Mouse (Mus musculus): Measurements from ENCODE around the gene Ndufs4.
"Not testable (repeated sequence)": the region's sequence is repeated elsewhere in the genome, so short reads cannot be mapped to it uniquely, and the experiment has no call there.

Ndufs4 gene

DNA sequence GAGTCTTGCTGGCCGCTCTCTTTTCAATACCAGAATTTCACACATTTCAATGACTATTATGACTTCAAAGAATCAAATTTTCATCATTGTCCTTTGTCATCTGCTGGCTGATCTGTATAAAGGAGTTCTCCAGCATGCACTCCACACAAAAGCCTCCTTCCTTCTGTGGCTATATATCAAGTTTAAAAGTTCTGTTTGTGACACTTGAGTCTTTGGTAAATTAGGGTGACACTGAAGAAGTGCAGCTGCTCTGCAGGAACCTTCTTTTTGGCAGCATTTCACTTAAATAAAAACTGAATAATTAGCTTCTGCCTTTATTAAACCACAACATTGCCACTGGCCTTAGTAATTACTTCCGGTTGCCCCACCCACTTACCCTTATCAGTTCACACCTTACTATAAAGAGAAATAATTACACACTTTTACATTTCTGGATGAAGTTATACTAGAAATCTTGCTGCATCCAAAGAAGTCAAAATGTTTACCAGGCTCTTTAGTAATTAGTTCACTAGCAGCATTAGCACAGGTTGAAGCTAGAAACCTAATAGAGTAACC lies 68.1 kb downstream of the Ndufs4 start:
- peak; percentile 34 for DNase-seq

DNA sequence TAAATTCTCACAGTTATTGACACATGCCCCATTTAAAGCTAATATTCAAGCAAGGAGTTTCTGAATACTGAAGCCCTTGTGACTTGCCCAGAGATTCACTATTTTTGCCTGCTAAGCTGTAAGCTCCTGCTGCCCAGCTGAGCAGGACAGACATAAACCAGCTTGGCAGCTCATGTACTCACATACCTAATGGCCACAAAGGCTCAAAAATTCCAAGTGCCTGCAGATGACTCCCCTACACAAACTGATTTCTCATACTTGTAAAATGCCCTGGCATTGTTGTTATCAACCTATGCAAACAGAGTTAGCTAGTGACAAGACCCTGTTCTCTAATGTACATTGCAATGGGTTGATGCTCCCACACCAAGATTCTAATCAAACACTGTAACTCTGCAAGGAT lies 68.9 kb downstream of the Ndufs4 start:
- DNase-seq = no peak

DNA sequence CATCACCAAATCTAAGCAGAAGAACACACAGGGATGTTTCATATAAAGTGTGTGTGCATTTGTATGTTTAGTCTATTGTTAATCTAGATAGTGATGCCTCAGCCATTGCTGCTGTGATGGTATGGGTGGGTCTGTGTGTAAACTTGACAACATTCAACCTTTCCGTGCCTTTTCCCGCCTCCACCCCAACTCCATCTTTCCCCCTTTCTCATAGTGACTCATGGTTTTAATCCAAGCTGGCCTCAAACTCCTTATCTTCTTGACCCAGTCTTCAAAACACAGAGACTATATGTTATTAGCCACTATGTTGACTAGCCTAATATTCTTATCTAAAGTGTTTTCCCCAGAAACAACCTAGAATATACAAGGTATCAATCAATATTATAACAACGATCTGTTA lies 72.7 kb downstream of the Ndufs4 start:
- no peak for DNase-seq

DNA sequence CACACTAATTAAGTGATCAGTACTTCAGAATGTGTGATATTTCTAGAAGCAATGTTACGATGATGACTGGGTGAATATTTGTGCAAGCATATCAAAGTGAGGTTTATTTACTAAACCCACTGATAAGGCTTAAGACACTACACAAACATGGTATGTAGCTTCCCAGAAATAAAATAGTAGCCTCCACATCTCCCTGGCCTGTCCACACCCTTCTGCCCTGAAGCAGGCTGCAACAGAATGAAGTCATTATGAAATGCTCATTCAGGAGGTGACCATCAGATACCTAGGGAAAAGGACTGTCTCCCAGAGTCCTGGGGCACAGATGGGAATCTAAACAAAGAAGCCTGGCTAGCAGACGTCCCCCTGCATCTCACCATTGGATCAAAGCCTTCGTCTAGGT lies 73.1 kb downstream of the Ndufs4 start:
- no peak for DNase-seq

DNA sequence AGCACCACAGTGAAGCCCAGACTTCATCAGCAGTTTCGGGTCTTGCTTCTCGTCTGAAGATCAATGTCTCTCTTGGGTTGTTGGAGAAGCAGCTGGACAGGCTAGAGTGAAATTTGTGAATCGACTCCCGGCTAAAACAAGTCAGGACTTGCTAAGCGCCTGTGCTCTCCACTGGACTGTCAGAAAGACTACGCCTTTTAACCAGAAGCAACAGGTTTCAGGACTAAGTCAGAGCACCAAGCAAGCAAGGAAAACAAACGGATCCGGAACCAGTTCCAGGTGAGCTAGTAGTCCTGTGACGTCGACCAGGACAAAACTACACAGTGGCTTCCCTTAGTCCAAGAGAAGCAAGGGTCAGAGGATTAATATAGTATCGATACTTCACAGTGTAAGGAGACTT lies 77.5 kb downstream of the Ndufs4 start:
- no peak for DNase-seq

DNA sequence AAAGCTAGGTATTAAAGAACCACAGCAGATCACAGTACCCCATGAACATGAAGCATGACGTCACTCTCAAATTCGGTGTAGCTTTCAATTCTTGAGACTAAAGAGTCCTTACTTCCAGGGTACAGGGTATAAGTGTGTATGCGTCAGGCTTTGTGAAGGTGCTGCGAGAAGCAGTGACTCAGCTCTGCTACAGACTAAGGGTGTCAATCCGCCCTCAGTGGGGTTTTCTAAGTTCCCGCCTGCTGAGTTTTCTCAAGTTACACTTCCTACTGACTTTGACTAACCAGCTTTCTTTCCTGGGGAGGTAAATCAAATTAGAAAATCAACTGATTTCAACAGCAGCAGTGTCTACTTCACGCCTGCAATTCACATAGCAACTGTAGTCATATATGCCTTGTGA lies 83.4 kb downstream of the Ndufs4 start:
- DNase-seq = no peak

DNA sequence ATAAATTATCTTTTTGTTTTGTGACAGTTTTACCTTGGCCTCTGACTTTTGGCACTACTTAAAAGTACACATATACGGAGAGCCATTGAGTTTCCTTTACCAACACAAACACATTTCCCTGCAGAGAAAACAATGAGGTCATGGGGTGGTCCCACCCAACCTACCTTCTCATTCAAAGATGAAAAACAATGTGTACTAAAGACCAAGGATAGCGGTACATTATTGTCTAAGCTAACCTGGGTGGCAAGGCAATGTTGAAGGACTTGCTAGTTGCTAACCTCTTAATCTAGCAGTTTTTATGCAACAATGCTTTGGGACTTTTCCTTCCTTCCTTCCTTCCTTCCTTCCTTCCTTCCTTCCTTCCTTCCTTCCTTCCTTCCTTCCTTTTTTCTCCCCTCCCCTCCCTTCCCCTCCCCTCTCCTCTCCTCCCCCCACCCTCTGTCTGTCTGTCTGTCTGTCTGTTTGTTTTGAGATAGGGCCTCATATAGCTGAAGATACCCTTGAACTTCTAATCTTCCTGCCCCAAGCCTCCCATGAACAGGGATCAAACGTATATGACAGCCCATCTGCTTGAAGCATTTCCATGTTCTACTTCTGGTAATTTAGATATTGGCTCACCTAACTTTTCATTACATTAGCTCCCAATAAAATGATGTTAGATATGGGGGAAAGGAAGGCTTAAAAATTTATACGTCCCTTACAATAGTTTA lies 84.4 kb downstream of the Ndufs4 start:
- DNase-seq = no peak

DNA sequence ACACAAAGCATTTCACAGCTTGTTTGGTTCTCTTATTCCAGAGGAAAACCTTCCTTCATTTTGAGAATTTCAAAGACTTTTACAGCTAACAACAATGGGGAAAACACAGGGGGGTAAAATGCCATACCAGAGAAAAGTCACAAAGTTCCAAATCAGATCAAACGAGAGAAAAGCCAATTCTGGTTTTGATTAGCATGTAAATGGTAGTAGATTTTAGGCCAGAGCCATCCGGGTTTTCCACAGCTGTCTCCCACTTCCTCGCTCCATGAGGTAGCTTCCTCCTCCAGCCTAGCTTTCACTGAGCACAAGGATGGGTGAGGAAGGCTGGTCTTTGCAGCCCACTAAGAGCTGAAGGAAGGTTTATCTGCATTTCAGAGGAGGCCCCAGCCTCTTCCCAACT lies 90.3 kb downstream of the Ndufs4 start:
- DNase-seq = no peak

DNA sequence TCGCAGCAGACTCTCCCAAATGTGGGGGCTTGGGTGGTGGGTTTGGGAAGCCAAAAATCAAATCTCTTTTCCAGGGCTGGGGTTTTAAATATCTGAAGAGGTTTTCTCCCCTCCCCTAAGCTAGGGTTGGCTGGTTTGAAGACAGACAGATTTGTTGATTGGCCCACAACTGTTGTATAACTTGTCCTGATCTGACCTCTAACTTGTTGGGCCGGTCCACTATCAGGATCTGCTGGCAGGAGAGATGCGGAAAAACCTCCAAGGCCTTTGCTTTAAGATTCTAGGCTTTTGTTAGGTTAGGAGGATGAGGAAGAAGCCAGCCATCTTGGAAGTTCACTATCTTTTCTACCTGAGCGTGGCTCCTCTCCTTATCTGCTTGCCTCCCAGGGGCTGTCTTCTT lies 91.5 kb downstream of the Ndufs4 start:
- no peak for DNase-seq

DNA sequence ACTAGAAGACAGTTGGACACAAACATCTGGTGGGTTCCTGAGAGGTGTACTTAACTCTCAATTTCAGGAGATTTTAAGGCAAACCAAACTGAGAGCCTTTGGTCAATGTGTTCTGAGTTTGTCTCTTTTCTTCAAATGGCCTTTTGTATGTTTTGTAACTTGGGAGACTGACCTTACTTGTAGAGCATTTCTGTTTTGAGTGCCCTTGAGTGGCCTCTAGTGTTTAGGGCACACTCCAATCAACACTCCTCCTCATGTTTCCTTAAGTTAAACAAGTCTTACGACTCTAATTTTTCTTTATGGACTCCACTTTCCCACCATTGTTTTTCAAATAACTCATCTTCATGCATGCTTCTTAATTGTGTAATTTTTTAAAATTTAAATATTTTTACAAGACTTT lies 98.6 kb downstream of the Ndufs4 start:
- DNase-seq = peak; percentile 68

DNA sequence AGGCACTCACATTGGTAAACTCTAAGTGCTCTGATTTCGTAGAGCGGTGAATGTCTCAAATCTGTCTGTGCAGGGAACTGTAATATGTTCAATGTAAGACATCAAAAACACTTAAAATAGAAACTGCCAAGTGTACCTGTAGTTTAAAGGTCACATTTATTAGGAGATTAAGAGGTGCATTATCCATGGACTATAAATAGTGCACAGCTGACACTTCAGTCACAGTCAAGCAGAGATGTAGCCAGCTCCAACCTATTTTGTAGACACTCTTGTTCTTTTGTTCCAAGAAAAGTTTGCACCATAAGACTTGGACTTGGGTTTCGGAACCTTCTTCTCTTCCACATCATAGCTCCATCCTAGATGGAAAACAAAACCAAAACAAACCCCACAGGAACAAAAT lies 99.5 kb downstream of the Ndufs4 start:
- DNase-seq = no peak

DNA sequence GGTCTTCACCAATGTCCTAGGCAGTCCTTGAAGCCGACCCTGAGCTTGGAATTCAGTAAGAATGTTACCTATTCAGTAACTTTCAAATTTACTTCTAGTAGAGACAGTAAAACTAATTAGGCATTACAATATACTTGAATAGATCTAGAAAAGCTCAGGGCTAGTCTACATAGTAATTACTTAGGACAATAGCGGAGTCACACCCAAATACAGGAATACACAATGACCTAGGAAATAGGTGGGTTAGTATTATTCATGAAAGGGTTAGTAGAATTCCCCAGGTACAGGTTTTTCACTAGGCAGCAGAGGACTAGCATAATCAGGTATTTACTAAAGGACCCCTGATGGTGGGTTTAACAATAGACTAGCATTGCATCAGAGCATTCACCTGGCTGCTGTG lies 109.4 kb downstream of the Ndufs4 start:
- not testable (repeated sequence) for DNase-seq

DNA sequence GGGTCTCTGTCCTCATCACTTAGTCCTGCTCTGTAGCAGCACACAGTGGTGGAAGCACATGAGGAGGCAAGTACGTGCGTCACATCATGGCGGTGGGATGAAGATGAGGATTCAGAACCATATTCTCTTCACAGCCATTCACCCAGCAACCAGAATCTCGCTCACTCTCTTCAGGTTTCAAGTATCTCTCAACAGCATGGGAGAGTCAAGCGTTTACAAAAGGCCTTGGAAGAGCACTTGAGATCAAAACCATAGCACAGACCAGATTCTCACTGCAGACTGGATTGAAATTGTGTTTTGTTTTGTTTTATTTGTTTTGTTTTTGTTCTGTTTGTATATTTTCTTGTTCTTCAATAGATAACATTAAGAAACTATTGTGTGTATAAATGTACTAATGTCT lies 110.8 kb downstream of the Ndufs4 start:
- peak; percentile 35 for DNase-seq

DNA sequence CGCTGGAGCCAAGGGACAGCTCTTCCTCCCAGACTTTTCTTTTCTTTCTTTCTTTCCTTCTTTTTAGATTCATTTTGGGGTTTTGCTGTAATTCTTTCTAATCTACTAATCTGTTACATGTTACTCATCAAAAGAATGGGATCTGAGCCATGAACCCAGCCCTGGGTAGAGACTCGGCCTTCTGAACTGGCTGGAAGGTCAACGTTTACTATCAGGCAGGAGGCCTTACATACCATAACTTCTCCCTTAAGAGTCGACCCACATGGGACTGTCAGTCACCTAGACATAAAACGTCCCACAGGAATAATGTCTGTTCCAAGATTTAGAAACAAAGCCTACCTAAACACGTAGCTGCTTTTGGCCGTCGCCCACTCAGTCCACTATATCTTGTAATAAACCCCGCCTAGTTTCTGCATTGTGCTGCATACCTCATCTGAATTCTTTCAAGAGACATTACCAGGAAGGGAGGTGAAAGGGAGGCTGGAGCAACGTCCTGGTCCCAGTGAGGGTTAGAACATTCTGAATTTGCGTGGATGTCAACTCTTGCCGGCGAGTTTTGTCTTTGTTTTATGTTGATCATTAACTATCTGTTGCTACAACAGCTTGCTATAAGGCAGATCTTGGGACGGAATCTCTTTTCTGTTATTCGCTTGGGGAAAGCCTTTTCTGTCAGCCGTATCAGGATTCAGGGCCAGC lies 116.5 kb downstream of the Ndufs4 start:
- DNase-seq = no peak

DNA sequence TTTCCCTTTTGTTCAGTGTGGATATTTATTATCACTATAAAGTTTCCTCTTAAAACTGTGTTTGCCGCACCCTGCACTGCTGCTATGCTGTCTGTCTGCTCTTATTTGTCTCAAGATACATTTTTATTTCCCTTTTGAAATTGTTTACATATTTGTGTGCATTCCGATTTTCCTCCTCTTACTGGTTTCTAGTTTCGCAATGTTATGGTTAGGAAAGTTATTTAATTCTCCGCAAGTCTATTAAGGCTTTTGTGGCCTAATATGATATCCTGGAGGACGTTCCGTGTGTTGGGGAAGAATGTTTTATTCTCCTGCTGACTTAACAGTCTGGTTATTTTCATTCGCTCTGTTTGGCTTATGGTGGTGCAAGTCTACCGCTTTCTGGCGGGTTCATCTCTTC lies 120.3 kb downstream of the Ndufs4 start:
- DNase-seq = no peak

DNA sequence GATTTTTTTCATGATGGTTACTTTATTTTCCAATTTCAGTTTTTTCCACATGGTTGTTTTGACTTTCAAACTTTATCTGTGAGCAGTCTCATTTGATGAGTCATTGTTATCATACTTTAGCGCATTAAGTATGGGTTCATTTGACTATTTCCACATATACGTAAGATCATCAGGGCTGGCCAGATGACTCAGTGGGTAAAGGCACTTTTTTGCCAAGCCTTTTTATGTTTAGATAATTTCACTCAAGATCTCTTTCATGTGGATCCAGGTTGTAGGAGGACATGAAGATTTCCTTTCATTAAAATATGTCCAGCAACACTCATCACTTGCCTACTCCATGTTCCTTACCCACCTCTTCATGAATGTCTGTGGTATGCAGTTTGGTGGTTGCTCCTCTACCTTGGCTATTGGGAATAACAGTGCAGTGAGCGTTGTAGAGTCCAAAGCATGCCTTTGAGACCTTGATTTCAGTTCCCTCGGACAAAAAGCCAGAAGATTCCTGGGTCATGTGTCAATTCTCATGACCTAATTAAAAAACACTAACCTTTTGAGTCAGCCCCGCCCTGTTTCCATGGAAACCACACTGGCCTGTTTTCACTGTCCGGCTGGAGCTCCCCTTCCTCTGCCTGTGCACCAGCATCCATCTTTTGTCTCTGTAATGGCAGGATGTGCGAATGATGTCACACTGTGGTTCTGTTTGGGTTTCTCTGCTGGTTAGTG lies 127.4 kb downstream of the Ndufs4 start:
- DNase-seq = no peak

DNA sequence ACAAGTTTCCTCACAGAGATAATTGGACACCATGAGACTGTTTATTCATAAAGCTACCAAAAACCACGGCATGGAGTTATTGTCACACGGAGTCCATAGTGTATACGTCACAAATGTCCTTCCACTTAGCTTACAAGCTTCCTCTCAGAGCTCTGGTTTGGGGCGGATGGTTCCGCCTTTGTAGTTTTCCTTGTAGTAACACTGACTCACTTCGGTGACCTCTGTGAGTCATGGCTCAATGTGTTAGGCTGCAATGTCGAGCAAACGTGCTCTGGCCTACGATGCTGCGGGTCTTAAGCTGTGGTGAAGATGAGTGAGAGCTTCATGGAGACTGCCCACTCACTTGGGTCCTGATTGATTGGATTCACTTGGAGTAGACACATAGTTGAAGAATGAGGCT lies 133.4 kb downstream of the Ndufs4 start:
- no peak for DNase-seq
